Mouse (Mus musculus): ENCODE data around the gene Lmod1.

The Lmod1 gene

DNA sequence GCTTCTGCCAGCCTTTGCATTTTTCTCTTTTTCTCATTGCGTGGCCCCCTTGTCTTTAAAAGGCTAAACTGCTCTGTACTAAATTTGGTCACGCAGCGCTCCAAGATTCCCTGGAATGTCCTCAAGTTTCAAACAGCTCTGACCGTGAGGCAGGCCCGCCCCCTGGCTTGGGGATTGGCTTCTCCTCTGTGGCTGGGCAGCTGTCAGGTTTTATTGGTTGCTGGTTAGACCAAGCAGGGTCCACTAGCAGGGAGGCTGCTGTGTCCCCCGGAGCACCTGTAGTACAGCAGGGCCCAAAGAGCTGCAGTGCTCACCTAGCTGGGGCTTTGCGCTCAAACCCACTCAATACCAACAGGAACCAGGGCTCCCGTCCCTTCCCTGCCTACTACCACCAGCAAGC is at the start of gene Lmod1:
Lmod1 (plus strand) TSS at position 237 of the 400 bp plus-strand sequence.
- no peak for DNase-seq

DNA sequence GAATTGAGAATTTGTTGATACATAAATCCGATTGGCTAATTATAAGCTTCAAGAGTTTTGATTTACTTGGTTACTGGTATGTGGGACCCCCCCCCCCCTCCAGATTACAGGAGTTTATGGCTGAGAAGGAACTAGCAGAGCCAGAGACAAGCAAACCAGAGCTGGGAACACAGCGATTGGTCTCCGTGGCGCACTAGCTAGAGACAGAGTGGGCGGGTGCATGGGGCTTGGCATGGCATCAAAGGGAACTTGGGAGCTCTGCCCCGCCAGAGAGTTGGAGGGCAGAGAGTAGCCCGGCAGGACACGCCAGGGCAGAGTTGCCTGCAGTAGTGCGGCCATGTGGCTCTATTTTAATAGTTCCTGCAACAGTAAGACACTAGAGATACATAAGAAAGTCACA is 44.0 kb upstream of the Lmod1 start:
- DNase-seq, result peak; percentile 68

DNA sequence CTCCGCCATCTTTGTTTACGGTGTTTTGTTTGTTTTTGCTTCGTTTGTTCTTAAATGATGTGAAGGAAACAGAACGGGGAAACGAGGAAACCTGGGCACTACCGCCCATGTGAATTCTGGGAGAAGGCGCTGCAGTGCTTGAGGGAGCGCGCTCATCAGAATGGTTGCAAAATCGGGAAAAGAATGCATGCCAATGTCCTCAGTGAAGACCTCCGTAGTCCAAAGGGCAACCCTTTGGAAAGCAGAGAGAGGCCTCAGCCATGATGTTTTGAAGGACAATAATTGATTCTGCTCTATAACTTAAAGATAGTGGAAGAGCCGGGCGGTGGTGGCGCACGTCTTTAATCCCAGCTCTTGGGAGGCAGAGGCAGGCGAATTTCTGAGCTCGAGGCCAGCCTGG is 42.8 kb upstream of the Lmod1 start:
- no peak for DNase-seq

DNA sequence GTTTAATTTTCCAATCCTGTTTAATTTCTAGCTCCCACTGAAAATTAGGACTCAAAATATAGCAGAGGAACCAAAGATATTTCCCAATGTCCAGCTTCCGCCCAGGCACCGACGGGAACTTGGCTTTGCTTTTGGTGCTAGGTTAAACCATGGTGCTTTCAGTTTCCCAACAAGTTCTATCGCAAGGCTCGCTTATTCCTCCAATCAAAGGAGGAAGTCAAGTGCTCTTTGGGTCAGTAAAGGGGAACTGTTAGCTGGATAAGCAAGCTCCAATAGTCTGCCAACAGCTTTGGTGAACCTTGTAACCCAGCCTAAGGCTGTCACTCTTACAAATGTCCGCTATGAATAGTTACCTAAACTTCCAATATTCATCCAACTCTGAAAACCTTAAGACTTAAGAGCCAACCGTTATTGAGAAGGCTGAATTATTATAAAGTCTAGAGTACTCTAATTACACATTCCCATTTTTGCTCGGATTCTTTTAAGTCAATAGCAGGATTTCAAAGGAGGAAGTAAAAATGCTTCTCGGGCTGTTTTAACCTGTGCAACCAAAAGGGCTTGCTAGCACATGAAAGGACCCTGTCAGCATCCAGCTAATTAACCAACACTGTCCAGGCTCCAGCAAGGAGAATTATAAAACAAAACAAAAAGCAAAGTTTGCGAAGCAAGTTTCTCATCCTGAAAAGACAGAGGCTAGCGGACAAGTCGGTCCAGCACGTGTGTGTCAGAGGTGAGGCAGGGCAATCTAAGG is 41.9 kb upstream of the Lmod1 start:
- DNase-seq, result no peak

DNA sequence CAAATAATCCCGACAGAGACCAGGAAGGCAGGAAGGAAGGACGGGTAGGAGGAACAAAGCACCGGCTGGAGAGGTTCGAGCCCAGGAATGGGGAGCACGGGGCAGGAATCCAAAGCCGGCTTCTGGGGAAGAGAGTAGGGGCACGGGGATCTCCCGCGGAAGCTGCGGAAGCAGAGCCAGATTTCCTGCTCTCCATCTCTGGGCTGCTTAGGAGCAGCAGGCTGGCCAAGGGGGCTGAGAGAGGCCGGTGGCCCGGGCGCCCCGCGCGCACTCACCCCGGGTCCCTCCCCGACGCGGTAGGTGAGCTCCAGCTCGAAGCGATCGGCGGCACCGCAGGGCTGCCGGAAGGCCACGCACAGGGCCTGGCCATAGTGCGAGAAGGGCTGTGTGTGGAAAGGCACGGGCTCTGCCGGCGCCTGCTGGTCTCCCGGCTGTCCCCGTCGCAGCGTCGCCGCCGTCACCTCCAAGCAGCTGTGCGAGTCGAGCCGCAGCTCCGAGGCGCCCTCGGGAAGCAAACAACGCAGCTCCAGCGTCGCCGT is 41.3 kb upstream of the Lmod1 start:
- peak; percentile 64 for DNase-seq

DNA sequence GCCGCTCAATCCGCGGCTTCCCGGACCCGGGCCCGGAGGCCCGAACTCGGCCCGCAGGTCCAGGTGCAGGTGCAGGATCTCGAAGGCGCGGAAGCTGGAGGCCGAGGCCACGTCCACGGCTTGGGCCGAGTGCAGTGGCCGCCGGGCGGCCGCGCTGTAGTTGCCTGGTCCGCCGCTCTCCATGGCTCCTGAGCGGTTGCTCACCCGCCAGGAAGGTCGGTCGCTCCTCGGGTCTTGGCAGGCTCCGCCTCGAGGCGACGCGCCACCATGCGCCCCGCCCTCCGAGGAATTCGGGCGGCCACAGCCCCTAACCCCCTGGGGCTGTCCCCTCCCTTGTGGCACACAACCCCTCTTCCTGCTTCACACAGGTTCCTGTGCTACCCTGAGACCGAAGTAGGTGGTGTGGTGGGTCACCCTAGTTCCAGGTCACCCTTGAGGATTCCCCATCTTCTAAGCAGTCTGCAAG is 40.7 kb upstream of the Lmod1 start, which contains the start of gene Rnpep:
Rnpep (minus strand) TSS at position 259 of the 466 bp plus-strand sequence.
- DNase-seq, result peak; percentile 73

DNA sequence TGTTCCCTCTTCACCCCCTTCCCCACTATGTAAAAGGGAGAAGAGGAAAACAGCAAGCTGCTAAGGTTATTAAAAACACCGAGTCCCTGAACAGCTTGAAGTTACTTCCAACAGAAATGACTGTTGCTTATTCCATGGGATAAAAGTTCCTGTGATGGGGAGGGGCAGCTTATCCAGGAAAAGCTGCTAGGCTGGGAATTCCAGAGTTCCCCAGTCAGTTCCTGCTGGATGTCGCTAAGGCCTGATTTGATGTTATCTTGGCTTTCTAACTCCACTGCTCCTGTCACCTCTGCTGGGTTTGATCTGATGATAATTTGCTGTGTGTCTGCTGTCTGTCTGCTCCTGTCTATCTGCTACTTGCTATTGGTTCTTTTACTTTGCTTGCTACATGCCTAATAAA is 38.3 kb upstream of the Lmod1 start:
- DNase-seq, result no peak

DNA sequence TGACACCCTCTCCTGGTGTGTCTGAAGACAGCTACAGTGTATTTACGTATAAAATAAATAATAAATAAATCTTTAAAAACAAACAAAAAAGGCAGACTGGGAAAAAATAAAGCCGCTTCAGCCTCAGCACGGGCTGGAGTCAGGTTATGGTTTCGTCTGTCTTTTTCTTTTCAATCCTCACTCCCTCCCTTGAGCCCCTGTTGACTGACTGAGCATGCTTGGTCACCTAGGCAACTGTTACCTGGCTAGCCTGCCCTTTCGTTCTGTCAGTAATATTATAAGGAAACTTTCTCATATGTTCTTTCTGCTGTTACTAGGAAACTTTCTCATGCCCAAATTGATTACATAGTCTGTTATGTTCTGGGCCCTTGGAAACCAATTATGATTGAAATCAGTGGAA is 33.7 kb upstream of the Lmod1 start:
- no peak for DNase-seq

DNA sequence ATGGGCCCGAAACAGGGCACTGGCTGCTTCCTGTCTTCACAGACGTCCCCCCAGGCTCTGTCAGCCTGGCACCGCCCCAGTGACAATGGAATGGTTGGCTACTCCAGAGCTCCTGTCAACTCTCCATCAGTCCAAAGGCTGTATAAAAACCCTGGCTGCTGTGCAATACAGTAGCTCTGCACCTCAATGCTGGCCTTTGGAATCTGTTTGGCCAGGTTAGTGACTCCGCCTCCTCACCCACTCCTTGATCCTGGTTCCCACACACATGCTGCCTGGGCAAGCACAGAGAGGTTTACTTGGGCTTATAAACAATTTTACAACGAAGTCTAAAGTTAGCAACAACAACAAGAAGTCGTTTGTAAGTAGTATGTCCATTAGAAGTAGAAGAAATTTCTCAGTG is 13.3 kb upstream of the Lmod1 start:
- DNase-seq, result no peak

DNA sequence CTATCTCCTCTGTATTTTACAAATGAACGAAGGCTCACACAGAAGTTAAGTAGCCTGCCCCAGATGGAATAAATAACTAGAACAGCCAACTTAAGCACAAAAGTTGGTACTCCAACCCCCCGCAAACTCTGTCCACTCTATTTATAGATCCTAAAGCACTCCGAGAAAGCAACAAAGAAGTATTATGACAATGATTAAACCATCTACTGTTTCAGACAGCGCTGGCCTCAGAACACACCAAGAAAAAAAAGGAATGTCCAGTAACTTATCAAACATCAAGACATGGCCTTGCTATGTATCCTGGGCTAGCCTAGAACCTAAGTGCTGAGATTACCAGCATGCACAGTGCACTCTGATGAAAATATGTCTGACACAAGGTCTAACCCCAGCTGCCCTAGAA is 12.4 kb upstream of the Lmod1 start:
- DNase-seq, result no peak

DNA sequence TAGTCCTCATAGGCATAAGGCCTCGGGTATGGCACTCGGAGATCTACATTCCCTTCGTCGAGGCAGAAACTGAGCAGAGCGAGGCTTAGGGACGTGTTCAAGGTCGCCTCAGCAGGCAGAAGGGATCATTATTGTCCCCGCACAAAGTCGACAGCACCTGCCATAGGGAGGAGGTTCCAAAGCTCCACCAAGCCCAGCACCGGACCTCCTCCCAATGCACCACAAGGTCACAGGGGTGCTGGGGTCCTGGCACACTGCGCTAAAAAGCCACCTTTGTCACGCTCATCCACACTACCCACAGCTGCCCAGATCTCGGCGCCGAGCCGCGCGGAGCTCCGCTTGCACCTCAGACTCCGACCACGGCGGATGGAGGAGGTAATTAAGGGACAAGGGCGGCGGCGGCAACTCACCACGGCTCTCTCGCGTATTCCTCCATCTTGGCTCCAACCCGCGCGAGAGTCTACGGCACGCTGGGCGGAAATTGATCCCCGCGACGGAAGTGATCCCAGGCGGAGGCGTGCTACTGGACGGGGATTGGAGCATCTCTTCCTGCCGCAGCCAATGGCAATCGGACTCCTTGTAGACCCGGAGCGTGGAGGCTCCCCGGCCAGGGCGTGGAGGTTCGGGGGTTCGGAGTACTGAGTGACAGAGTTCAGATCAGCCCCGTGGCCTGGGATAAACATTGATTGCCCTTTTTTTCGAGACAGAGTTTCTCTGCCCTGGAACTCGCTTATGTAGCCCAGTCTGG is 11.1 kb upstream of the Lmod1 start, which contains the start of gene Timm17a:
Timm17a (minus strand) TSS at position 495 of the 748 bp plus-strand sequence.
- DNase-seq, result peak; percentile 97

DNA sequence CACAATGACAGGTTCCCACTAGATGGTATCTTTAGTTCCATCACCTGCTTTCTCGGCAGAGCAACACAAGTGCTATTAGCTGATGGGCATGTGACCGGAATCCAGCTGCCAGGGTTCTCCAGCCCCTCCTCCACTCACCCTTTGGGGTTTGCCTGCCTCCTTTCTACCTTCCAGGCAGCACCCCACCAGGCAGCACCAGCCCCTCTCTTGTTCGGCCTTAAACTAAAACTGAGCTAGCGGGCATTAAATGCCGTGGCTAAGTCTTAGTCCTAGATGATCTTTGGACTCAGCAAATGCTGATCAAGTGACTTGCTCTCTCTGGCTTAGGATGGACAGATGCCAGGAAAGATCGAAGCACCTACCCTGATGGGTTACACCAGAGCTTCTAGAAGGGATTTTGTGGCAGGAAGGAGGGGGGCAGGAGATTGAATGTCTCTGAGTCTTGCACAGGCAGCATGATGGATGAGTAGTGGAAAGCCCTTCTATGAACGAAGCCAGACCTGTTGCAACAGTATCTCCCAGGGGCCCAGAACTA is 1.2 kb upstream of the Lmod1 start:
- DNase-seq, result no peak

DNA sequence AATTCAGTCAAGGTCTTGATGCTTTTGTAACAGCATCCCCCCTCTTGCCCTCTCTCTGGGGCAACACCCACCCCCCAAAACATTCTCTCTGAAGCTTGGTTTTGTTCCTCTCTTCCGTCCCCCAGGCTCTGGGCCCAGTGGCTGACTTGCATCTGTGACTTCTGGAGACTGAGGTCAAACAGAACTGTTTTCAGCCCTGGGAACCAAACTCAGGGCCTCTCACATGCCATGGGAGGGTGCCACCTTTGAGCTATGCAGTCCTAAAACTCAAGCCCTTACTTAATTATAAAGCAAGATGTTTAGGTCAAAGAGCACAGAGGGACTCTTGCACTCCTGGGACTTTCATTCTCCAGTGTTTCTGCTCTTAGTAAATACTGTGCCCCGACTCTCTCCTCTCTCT is 1.3 kb downstream of the Lmod1 start:
- no peak for DNase-seq

DNA sequence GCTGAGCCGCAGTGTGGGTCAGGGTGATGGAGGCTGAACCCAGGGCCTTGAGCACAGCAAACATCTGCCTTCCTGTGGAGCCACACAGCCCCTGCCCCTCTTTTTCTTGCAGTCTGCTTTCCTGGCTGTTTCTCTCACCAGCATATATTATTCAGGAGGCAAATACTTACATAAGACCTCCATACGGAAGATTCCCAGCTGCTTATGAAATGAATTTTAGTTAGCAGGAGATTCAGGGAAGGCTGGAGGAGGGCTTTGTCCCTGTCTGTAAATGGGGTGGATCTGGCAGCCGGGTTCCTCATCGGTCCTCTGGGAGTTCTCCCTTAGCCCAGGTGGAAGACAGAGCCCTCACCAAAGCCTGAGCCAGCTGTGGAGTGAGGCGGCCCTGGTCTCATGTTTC is 3.8 kb downstream of the Lmod1 start:
- DNase-seq, result peak; percentile 26

DNA sequence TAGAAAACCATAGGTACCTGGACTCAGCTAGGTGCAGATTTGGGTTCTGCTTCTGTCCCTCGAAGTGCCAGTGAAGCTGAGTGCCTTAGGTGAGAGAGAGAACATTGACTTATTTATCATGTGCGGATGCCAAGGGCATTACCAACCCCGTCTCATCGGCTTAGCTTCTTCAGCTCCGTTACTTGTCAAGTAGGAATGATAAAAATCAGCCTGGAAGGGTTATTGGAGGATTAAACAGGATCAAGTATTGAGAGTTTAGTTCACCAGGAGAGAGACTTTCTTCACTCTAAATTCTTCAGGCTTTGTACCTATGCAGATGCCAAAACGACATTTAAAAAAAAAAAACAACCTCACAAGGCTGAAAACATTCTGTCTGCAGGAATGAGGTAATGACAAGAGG is 6.0 kb downstream of the Lmod1 start:
- DNase-seq, result no peak

DNA sequence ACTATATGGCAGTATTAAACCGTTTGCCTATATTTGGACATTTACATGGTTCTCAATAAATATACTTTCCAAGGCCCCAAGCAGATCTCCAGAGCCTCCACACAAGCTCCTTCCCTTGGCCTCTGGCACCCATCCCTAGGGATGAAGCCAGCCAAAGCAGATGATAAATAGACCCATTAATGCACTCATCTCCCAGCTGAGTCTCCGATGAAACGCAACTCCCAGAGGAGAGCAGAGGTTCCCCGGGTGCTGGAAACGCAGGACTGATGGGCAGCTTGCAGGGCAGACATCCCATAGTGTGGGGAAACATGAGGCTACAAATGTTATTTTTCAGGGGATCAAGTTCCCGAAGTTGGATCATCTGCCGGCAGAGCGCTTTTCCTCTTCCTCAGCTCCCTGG is 17.3 kb downstream of the Lmod1 start:
- no peak for DNase-seq

DNA sequence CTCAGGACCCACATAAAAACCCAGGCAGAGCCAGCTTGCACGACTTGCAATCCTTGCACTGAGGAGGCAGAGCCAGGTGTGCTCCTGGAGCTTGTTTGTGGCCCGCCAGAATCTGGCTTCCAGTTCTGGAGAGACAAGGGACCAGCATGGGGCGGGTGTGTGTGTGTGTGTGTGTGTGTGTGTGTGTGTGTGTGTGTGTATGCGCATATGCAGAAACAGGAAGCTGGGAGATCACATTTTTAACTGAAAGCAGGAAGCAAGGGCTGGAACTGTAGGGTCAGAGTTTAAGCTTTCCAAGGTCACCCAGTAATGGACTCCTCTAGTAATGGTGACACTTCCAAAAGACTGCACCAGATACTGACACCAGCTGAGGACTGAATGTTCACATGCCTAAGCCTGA is 19.4 kb downstream of the Lmod1 start:
- no peak for DNase-seq

DNA sequence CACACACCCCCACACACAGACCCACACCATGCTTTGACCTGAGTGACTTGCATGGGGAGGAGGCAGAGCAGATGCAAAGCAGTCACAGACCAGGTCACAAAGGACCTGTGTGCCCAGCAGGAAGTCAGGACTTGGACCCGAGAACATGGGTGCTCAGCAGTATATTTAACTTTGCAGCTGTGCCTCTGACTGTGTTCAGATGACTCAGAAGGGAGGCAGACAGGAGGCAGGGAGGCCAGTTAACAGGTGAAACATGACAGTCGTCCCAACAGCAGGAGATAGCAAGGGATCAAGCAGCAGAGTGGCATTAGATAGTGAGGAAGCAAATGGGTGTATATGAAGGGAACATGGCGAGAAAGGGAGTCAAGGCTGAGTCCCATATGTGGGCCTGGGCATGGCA is 22.3 kb downstream of the Lmod1 start:
- DNase-seq, result no peak

DNA sequence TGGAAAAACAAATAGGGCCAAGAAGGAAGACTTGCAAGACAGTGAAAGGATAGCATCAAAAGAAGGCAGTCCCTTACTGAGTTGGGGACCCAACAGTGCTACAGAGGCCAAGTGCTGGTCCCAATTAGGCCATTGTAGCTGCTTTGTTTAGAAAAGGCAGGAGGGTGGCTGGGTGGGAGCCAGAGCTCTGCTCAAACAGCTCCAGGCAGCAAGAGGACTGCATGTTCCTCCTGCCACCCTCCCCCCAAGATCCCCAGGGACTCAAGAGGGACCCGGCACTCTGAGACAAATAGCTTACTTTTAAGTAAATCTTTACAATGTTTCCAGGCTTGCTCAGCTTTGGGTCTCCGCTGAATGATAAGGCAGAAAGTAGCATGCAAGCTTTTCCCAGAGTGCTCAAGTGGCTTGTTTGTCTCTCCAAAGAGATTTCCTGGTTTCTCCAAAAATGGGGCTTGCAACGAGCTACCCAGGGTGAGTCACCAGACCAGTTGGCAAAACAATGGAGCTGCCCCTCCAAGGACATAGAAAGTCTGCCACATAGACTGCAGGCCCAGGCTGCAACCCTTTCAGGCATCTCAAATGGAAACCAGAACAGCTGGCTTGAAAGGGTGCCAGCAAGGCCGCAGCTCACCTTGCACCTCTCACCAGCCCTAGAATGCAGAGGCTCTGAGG is 23.0 kb downstream of the Lmod1 start:
- DNase-seq, result peak; percentile 52

DNA sequence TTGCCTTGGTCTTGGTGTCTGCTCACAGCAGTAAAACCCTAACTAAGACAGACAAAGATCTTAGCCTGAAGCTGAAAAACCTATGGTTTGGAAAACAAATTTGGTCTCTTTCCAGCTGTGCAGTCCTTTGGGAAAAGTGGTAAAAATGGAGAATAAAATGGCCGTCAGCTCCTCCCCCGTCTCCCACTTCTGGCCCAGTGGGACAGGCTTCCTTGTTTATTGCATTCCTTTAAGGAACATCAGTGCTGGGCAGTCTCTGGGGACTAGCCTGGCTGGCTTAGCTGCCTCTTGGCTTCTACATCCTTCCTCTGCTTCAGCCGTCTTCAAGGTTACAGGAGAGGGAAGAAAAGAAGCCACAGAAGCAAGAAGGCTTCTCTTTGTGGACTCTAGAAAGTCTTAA is 27.3 kb downstream of the Lmod1 start:
- no peak for DNase-seq

DNA sequence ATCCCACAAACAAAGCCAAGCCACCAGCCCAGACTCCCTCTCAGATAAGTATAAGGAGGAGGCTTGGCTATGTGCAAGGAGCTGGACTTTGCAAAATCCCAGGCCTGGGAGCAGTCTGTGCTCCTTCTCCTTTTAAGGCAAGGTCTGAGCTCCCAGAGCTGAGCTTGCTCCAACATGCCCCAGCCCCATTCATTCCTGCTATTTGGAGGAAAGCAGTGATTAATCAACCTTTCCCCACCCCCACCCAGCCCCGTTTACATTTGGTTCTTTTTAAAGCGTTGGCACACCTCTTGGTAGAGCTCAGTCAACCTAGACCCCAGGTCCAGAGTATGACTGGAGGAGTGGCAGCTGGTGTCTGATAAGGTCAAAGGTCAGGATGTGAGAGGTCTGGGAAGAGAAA is 34.5 kb downstream of the Lmod1 start:
- no peak for DNase-seq

DNA sequence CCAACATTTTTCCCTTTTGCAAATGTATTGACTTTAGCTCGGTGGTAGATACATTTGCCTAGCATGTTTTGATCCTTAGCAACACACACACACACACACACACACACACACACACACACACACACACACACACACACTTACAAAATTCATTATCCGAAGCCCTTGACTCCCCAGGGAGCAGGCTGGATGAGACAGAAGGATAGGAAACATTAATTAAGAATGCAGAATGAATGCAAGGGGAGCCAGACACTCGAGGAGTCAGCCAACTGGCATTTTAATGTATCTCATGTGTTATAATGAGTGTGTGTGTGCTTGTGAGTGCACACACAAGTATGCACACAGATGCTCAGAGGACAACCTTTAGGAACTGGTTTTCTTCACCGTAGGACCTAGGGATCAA is 36.9 kb downstream of the Lmod1 start:
- DNase-seq, result no peak

DNA sequence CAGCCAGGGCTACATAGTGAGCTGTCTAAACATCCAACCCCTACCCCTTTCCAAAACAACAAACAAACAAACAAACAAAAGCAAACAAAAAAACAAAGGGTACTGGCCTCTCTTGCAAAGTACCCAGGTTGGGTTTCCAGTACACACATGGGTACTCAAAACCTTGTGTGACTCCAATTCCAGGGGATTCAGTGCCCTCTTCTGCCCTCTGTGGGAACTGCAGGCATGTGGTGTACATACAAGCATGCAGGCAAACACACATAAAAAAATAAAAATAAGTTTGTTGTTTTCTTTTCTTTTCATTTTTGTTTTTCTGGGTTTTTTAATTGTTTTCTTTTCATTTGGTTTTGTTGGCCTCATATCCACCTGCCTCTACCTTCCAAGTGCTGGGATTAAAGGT is 37.5 kb downstream of the Lmod1 start:
- no peak for DNase-seq

Measured in right cerebral cortex, adult 18-20 months (tissue).